Mouse (Mus musculus) spleen, adult 2 months (tissue): ENCODE measurements around the gene Cox4i2.

Experiments
- CTCF ChIP-seq: fragments of 200-500 bp; IDR thresholded peaks from 2 replicates; pipeline ENCODE4 v1.5.1; 2011; ENCODE audit warnings: mild to moderate bottlenecking, inconsistent platforms; ENCODE audit not compliant: insufficient read depth, insufficient read length, insufficient replicate concordance; ENCODE audit errors: extremely low read depth
- POLR2A ChIP-seq: fragments of 200-500 bp; IDR thresholded peaks from 2 replicates; pipeline ENCODE4 v1.6.1; 2011; ENCODE audit warnings: low read depth, low read length, inconsistent platforms

GRCm38 (mm10) chr2:152799954-152800761 is 46.2 kb downstream of the Cox4i2 start:
- no peak for TF ChIP-seq CTCF
- TF ChIP-seq POLR2A: no peak
